Mouse (Mus musculus) bone marrow, adult 2 months (tissue): Measurements from ENCODE around the gene Nt5c3b. TPM values are rescaled to one million over a fixed set of nuclear protein-coding genes. Genes with fewer than 3 reads are reported as not detected.

Experiments
- H3K27ac ChIP-seq: fragments of 200-500 bp; 2 replicates; pipeline ENCODE4 v1.5.1; 2012; ENCODE audit warnings: low read depth, mild to moderate bottlenecking, control low read depth, inconsistent platforms, low read length; ENCODE audit not compliant: control insufficient read depth, poor library complexity, insufficient read depth
- H3K4me1 ChIP-seq: fragments of 200-500 bp; 2 replicates; pipeline ENCODE4 v1.6.1; 2011; ENCODE audit warnings: low read length; ENCODE audit not compliant: control insufficient read depth, insufficient read depth
- H3K4me3 ChIP-seq: fragments of 200-500 bp; replicated peaks from 2 replicates; pipeline ENCODE3; 2011; ENCODE audit warnings: mild to moderate bottlenecking, low read depth, low read length, control low read depth; ENCODE audit not compliant: control insufficient read depth
- CTCF ChIP-seq: fragments of 200-500 bp; IDR thresholded peaks from 2 replicates; pipeline ENCODE4 v1.5.1; 2011; ENCODE audit warnings: low read length, control low read depth; ENCODE audit not compliant: control insufficient read depth, insufficient read depth
- POLR2A ChIP-seq: fragments of 200-500 bp; IDR thresholded peaks from 2 replicates; pipeline ENCODE4 v1.6.1; 2011; ENCODE audit warnings: low read depth, mild to moderate bottlenecking, control low read depth, low read length, borderline replicate concordance; ENCODE audit not compliant: control insufficient read depth
- WGBS: fragments of 180-500 bp; shearing (Covaris S2); methylation state at CpG from one replicate; pipeline ENCODE4 v1.1.7; 2018; 5-methylcytosine and 5-hydroxymethylcytosine counted together
- polyA plus RNA-seq: library from polyadenylated mRNA; stranded (reverse); fragments of >200 nt; gene quantifications from 2 replicates; pipeline ENCODE4 v1.2.4, GENCODE M21; 2011; ENCODE audit warnings: low replicate concordance; ENCODE audit not compliant: missing spikeins, insufficient read depth, insufficient read length

Gene Nt5c3b
- polyA plus RNA-seq, 1 experiment: 21.5 TPM

DNA sequence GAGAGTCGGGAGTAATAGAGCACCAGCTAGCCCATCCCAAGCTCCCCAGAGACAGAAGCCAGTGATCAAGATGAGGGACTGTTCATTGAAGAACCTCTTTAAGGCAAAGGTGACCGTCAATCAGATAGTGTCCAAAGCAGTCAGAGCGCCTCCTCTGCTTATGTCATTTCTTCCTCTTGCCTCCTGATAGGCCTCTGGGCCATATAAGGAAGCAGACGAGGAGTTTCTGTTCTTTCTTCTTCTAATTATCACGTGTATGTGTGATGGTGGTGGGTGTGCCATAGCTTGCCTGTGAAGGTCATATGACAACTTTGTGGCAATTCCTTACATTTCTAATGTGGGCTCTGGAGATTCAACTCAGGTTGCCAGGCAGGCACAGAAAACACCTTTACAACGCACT lies 40.8 kb downstream of the Nt5c3b start:
- H3K27ac ChIP-seq: no peak overlapping the region
- H3K4me1 ChIP-seq: no peaks in the 10 kb centered on the region; the same call in 1 of the 2 replicates
- 39% methylated on average over 6 of the region's 6 CpGs for WGBS
- no peak overlapping the region for H3K4me3 ChIP-seq
- no peak for TF ChIP-seq POLR2A
- no peak for TF ChIP-seq CTCF

DNA sequence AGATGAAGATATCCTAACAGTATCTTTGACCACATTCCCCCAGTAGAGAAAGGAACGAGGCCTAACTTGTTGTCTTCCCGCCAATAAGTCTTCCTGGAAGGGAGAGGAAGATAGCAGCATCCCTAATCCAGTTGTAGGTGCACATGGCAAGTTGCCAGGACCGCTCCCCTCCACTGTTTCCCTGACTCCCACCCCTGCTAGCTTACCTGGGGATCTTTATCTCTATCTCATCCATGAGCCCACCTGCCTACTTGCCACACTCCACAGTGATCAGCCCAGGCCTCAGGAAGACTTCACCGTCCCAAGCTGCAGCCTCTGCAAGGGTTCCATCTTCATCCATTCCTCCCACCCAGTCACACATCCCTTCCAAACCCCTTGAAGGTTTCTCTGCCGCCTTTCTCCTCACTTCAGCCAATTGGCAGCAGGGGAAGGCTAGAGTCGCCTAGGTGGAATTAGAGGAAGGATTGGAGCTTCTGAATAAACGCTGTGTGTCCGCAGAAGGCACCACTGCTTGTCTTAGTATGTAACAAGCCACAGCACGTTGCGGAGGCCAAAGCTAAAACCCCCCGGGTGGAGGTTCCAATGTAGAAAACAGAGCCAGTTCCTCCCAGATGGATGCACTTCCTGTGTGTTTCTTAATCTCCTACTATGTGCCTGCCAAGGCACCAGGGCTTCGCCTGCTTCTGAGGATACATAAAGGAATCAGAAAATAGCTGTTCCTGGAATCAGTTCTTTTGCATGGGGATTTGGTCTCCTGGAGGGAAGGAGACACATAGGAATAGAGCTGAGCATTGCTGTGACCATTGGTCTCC lies 41.7 kb downstream of the Nt5c3b start:
- H3K4me1 ChIP-seq: peaks cover 1% of the 10 kb centered on the region; the same call in 1 of the 2 replicates
- no peak overlapping the region for H3K4me3 ChIP-seq
- H3K27ac ChIP-seq: no peak overlapping the region
- TF ChIP-seq POLR2A (no peak), CTCF (no peak)
- WGBS: 71% methylated on average over 12 of the region's 12 CpGs

DNA sequence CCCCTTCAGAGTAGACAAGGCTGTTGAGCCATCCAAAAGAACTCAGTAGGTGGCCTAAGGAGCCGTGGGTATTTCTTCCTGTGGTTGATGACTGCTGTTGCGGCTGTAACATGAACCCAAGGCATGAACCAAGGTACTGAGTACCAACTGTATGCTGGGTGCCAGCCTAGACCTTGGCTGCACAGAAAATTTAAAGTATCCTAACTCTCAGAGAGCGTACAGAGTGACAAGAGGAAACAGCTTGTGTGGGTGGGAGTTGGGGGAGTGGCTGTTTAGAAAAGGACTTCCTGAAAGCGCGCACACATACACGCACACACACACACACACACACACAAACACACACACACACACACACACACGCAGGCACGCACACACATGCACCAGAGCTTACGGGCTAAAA lies 42.3 kb downstream of the Nt5c3b start:
- WGBS: 18% methylated on average over 9 of the region's 9 CpGs
- H3K27ac ChIP-seq: no peak overlapping the region
- no peak for TF ChIP-seq POLR2A
- no peak for TF ChIP-seq CTCF
- peaks cover 2% of the 10 kb centered on the region; the same call in 1 of the 2 replicates for H3K4me1 ChIP-seq
- no peak overlapping the region for H3K4me3 ChIP-seq

DNA sequence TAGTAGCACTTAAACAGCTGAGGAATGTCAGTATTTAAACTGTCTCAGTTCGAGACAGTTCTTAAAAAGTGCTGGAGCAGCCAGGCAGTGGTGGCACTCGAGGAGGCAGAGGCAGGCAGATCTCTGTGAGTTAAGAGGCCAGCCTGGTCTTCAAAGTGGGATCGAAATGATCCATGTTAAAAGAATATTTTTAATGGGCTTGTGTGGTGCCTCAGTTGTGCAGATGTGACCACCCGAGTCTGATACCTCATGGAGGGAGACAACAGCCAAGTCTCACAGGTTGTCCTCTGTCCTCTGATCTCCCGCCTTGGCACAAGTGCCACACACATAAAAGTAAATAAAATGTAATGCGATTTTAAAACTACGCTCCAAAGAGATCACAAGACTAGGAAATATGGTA lies 43.1 kb downstream of the Nt5c3b start:
- TF ChIP-seq POLR2A (no peak), CTCF (no peak)
- Histone ChIP-seq H3K27ac (no peak overlapping the region), H3K4me1 (peaks cover 2% of the 10 kb centered on the region; the same call in 1 of the 2 replicates), H3K4me3 (no peak overlapping the region)
- WGBS: 80% methylated on average over 7 of the region's 7 CpGs

DNA sequence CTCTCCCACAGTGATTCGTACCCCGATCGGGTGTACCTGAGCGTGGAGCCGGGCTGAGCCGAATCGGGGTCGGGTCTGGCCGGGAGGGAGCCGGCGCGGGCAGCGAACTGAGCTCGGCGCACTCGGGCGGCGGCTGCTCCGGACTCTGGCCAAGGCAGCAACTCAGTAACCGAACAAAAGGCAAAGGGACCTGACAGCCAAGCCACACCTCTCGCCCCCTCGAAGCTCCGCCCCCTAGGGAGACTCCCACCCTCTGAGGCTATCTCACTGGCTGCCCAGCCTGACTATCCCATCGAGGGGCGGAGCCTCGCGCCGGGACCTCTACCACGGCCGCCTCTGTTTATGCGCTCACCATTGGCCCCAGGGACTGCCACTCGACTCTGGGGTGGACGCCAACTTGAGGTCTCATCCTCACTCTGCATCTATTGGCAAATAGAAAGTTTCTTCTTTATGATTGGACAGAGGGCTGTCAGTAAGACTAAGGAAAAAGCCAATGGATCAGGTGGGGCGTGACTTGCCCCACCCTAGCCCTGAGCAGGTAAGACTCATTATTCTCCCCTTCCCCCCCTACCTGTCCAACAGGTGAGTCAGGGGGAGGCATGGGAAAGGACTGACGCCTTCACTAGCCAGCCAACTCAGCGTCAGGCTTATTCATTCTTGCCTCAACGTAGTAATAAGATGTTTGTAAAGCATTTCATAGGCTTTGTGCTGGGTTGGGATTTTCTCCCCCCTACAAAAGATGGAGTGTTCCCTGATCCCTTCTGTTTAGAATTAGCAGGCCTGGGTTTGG lies 43.8 kb downstream of the Nt5c3b start, which contains the start of gene Jup:
Jup (minus strand) TSS at position 164 of the 790 bp plus-strand sequence.
- peak within 1 kb of the TSS; percentile 54 for H3K27ac ChIP-seq
- peak within 1 kb of the TSS; percentile 64 for H3K4me3 ChIP-seq
- WGBS: 6% methylated on average over 37 of the region's 37 CpGs
- peaks cover 2% of the 10 kb centered on the region; the same call in 1 of the 2 replicates for H3K4me1 ChIP-seq
- no peak for TF ChIP-seq CTCF
- peak; percentile 86 for TF ChIP-seq POLR2A

DNA sequence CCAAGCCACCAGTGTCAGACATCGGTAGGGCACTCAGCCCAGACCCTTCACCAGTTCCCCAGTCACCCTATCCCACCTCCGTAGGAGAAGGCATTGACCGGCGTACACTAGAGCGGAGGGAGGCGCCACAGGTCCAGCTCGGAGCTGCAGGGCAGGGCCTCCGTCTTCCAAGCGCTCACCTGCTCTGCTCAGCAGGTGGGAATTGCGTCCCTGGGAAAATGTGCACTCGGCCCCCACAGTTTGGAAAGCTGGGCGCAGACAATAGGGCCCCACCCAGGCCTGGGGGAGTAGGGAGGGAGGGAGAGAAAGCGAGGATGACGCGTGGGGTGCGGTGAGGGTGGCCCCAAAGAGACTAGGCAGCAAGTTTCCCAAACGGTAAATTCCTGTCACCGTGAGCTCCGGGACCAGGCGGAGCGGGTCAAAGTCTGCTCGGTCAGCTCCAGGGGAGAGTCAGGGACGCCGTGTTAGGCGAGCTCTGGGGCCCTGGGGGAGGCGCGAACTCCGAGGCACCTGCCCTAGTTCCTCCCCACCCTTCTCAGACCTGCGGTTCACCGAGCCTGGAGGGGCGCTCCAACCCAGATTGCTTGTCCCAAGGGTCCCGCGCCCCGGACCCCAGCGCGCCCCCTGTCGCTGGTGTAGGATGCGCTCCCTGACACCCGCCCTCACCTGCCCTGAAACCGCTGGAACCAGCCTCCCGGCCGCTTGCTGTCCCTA lies 44.6 kb downstream of the Nt5c3b start:
- under 1% methylated on average over 42 of the region's 42 CpGs for WGBS
- TF ChIP-seq CTCF: no peak
- no peak for TF ChIP-seq POLR2A
- H3K4me1 ChIP-seq: peaks cover 2% of the 10 kb centered on the region; the same call in 1 of the 2 replicates

DNA sequence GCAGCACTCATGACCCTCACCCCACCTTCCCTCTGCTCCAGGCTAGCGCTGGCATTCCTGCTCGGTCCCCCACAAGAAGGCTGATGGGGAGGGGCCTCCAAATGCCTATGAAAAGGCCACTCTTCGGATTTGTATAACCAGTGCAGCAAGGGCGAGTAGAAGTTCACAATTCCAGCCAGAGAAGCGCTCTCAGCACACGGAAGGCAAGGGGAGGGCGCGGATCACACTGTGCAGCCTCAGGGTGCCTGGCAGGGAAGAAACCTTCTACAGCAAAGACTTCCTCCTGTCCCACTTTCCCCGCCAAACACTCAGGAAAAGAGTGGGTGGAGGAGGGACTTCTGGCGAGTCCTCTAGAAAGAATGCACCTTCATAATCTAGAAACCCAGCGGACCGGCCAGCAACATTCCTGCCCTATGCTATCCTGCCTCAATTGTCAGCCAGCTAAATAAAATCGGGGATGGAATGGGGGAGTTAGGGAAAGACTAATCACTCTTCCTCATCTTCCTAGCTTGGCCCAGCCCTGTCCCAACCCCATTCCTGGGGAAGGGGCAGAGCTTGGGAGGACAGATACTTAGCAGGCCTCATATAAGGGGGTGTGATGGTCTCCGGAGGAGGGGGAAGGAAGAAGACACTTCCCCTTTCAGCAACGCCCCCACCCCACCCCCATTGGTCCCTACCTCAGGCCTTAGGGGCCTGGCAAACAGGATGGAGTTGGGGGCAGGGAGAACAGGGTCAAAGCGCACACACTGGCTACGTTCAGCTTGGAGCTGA lies 45.6 kb downstream of the Nt5c3b start:
- TF ChIP-seq POLR2A (no peak), CTCF (no peak)
- H3K4me3 ChIP-seq: no peak overlapping the region
- peaks cover 2% of the 10 kb centered on the region; the same call in 1 of the 2 replicates for H3K4me1 ChIP-seq
- no peak overlapping the region for H3K27ac ChIP-seq
- 54% methylated on average over 17 of the region's 17 CpGs for WGBS

More for the DNA sequence above, 44.6 kb downstream of the Nt5c3b start:
- Histone ChIP-seq H3K4me3 (peak overlapping the region; percentile 64), H3K27ac (peak overlapping the region; percentile 54)
